Mouse (Mus musculus) hindbrain, embryonic 12.5 days (tissue): ENCODE measurements around the gene Rtn1. TPM values are rescaled to one million over a fixed set of nuclear protein-coding genes. Genes with fewer than 3 reads are reported as not detected.

Experiments
- ATAC-seq: fragments of 200-750 bp; cut with Nextera tagmentation; 2 replicates; pipeline ENCODE4 v1.8.0; 2017; ENCODE audit warnings: moderate TSS enrichment; ENCODE audit not compliant: low FRiP score
- H3K27ac ChIP-seq: fragments of 300-500 bp; sonication (generic); 2 replicates; pipeline ENCODE4 v1.5.1; 2016; ENCODE audit warnings: mild to moderate bottlenecking
- H3K27me3 ChIP-seq: fragments of 300-500 bp; sonication (generic); 2 replicates; pipeline ENCODE4 v1.6.1; 2016; ENCODE audit warnings: mild to moderate bottlenecking
- H3K36me3 ChIP-seq: fragments of 300-500 bp; sonication (generic); 2 replicates; pipeline ENCODE4 v1.6.1; 2016; ENCODE audit warnings: mild to moderate bottlenecking
- H3K4me1 ChIP-seq: fragments of 300-500 bp; sonication (generic); 2 replicates; pipeline ENCODE4 v1.6.1; 2016
- H3K4me2 ChIP-seq: fragments of 300-500 bp; sonication (generic); replicated peaks from 2 replicates; pipeline ENCODE4 v1.6.1; 2016; ENCODE audit warnings: mild to moderate bottlenecking
- H3K4me3 ChIP-seq: fragments of 300-500 bp; sonication (generic); 2 replicates; pipeline ENCODE4 v1.5.1; 2016; ENCODE audit warnings: mild to moderate bottlenecking
- H3K9ac ChIP-seq: fragments of 300-500 bp; sonication (generic); 2 replicates; pipeline ENCODE4 v1.6.1; 2016; ENCODE audit warnings: mild to moderate bottlenecking, moderate library complexity
- H3K9me3 ChIP-seq: fragments of 300-500 bp; sonication (generic); replicated peaks from 2 replicates; pipeline ENCODE4 v1.6.1; 2016; ENCODE audit warnings: mild to moderate bottlenecking
- WGBS: fragments of 180-500 bp; shearing (Covaris S2); methylation state at CpG from one replicate; pipeline ENCODE4 v1.1.7; 2016; 5-methylcytosine and 5-hydroxymethylcytosine counted together
- polyA plus RNA-seq: library from polyadenylated mRNA; unstranded; fragments of >200 nt; fragmentation: Nextera tagmentation; extraction: Ambion mirVana; gene quantifications from 2 replicates; pipeline ENCODE4 v1.2.1, GENCODE M21; 2016

Gene Rtn1
- polyA plus RNA-seq, 1 experiment from 2014 or later = 892 TPM

GRCm38 (mm10) chr12:72287332-72288004 is 121.4 kb downstream of the Rtn1 start:
- Histone ChIP-seq H3K4me3 (no peak overlapping the region), H3K9me3 (no peaks in the 10 kb centered on the region), H3K27ac (no peak overlapping the region), H3K4me2 (no peak overlapping the region), H3K27me3 (no peaks in the 10 kb centered on the region), H3K36me3 (no peaks in the 10 kb centered on the region), H3K9ac (no peak overlapping the region), H3K4me1 (peaks cover 3% of the 10 kb centered on the region; the same call in 1 of the 2 replicates)
- 84% methylated on average over 4 of the region's 4 CpGs for WGBS
- ATAC-seq = no peak

- no peak overlapping the region for H3K4me3 ChIP-seq
- no peaks in the 10 kb centered on the region for H3K9me3 ChIP-seq
- no peaks in the 10 kb centered on the region for H3K36me3 ChIP-seq
- H3K4me1 ChIP-seq = peaks cover 3% of the 10 kb centered on the region; the same call in 1 of the 2 replicates
- H3K27ac ChIP-seq = no peak overlapping the region
- H3K9ac ChIP-seq = no peak overlapping the region
- H3K27me3 ChIP-seq = no peaks in the 10 kb centered on the region
- H3K4me2 ChIP-seq = no peak overlapping the region
- WGBS = 72% methylated on average over 25 of the region's 25 CpGs
- peak; percentile 19; the same call in 1 of the 2 replicates for ATAC-seq
Measured at GRCm38 (mm10) chr12:72285366-72286345, 123.2 kb downstream of the Rtn1 start.

- ATAC-seq = no peak
- H3K27me3 ChIP-seq = no peaks in the 10 kb centered on the region
- H3K36me3 ChIP-seq = no peaks in the 10 kb centered on the region
- H3K4me2 ChIP-seq = no peak overlapping the region
- H3K9me3 ChIP-seq = no peaks in the 10 kb centered on the region
- H3K9ac ChIP-seq = no peak overlapping the region
- no peak overlapping the region for H3K4me3 ChIP-seq
- WGBS = 92% methylated on average over 7 of the region's 7 CpGs
- peaks cover 5% of the 10 kb centered on the region for H3K4me1 ChIP-seq
- no peak overlapping the region for H3K27ac ChIP-seq
Measured at GRCm38 (mm10) chr12:72284576-72284975, 124.3 kb downstream of the Rtn1 start.

GRCm38 (mm10) chr12:72279129-72279875 is 129.6 kb downstream of the Rtn1 start:
- no peak for ATAC-seq
- Histone ChIP-seq H3K9me3 (no peaks in the 10 kb centered on the region), H3K36me3 (no peaks in the 10 kb centered on the region), H3K9ac (no peak overlapping the region), H3K27ac (0 out of 2 replicates have a peak overlapping the region, but pooled peaks have one; percentile 2), H3K4me3 (no peak overlapping the region), H3K4me1 (peaks cover 2% of the 10 kb centered on the region; the same call in 1 of the 2 replicates), H3K27me3 (no peaks in the 10 kb centered on the region), H3K4me2 (no peak overlapping the region)
- WGBS = 69% methylated on average over 5 of the region's 5 CpGs

- H3K9me3 ChIP-seq = no peaks in the 10 kb centered on the region
- no peak overlapping the region for H3K4me2 ChIP-seq
- no peaks in the 10 kb centered on the region for H3K36me3 ChIP-seq
- no peak overlapping the region for H3K9ac ChIP-seq
- H3K4me3 ChIP-seq = no peak overlapping the region
- H3K4me1 ChIP-seq = peaks cover 3% of the 10 kb centered on the region
- WGBS = 55% methylated on average over 13 of the region's 13 CpGs
- H3K27me3 ChIP-seq = no peaks in the 10 kb centered on the region
- 0 out of 2 replicates have a peak overlapping the region, but pooled peaks have one; percentile 18 for H3K27ac ChIP-seq
- ATAC-seq = no peak
Measured at GRCm38 (mm10) chr12:72273721-72274414, 135.0 kb downstream of the Rtn1 start.

- 82% methylated on average over 2 of the region's 2 CpGs for WGBS
- Histone ChIP-seq H3K27ac (no peak overlapping the region), H3K36me3 (no peaks in the 10 kb centered on the region), H3K27me3 (no peaks in the 10 kb centered on the region), H3K9ac (no peak overlapping the region), H3K4me3 (no peak overlapping the region), H3K9me3 (no peaks in the 10 kb centered on the region), H3K4me2 (no peak overlapping the region), H3K4me1 (peaks cover 18% of the 10 kb centered on the region)
- ATAC-seq = no peak
Measured at GRCm38 (mm10) chr12:72267614-72268013, 141.2 kb downstream of the Rtn1 start.

GRCm38 (mm10) chr12:72265261-72266228 is 143.3 kb downstream of the Rtn1 start:
- Histone ChIP-seq H3K27ac (peak overlapping the region; percentile 64; the same call in 1 of the 2 replicates), H3K4me2 (no peak overlapping the region), H3K9me3 (no peaks in the 10 kb centered on the region), H3K27me3 (no peaks in the 10 kb centered on the region), H3K4me1 (peaks cover 18% of the 10 kb centered on the region), H3K36me3 (no peaks in the 10 kb centered on the region), H3K4me3 (no peak overlapping the region), H3K9ac (no peak overlapping the region)
- peak; percentile 84 for ATAC-seq
- 94% methylated on average over 3 of the region's 3 CpGs for WGBS

- Histone ChIP-seq H3K4me3 (no peak overlapping the region), H3K36me3 (no peaks in the 10 kb centered on the region), H3K4me1 (peaks cover 18% of the 10 kb centered on the region), H3K9me3 (no peaks in the 10 kb centered on the region), H3K4me2 (no peak overlapping the region), H3K27ac (0 out of 2 replicates have a peak overlapping the region, but pooled peaks have one; percentile 1), H3K9ac (no peak overlapping the region), H3K27me3 (no peaks in the 10 kb centered on the region)
- WGBS = 73% methylated on average over 12 of the region's 12 CpGs
- no peak for ATAC-seq
Measured at GRCm38 (mm10) chr12:72263213-72264103, 145.4 kb downstream of the Rtn1 start.

GRCm38 (mm10) chr12:72257000-72257399 is 151.9 kb downstream of the Rtn1 start:
- WGBS = 82% methylated on average over 6 of the region's 6 CpGs
- H3K4me2 ChIP-seq = no peak overlapping the region
- no peak for ATAC-seq
- no peaks in the 10 kb centered on the region for H3K36me3 ChIP-seq
- H3K9me3 ChIP-seq = 0 out of 2 replicates have a peak, but pooled peaks cover 4% of the 10 kb centered on the region
- no peak overlapping the region for H3K9ac ChIP-seq
- H3K27ac ChIP-seq = no peak overlapping the region
- H3K4me3 ChIP-seq = no peak overlapping the region
- no peaks in the 10 kb centered on the region for H3K27me3 ChIP-seq
- 0 out of 2 replicates have a peak, but pooled peaks cover 2% of the 10 kb centered on the region for H3K4me1 ChIP-seq

GRCm38 (mm10) chr12:72253040-72253439 is 155.8 kb downstream of the Rtn1 start:
- Histone ChIP-seq H3K36me3 (no peaks in the 10 kb centered on the region), H3K4me1 (0 out of 2 replicates have a peak, but pooled peaks cover 2% of the 10 kb centered on the region), H3K9me3 (0 out of 2 replicates have a peak, but pooled peaks cover 4% of the 10 kb centered on the region), H3K27ac (no peak overlapping the region), H3K4me3 (no peak overlapping the region), H3K9ac (no peak overlapping the region), H3K4me2 (no peak overlapping the region), H3K27me3 (no peaks in the 10 kb centered on the region)
- no peak for ATAC-seq
- 72% methylated on average over 3 of the region's 3 CpGs for WGBS
